Mouse (Mus musculus): ENCODE measurements around the gene Cyb5d1. TPM values are rescaled to one million over a fixed set of nuclear protein-coding genes. Genes with fewer than 3 reads are reported as not detected.

Gene Cyb5d1
- total RNA-seq, 2 experiments from 2014 or later = 28.4 to 40.6 TPM

GRCm38 (mm10) chr11:69404595-69405396 is 9.4 kb upstream of the Cyb5d1 start:
- DNase-seq (ENCODE audit: low spot score in 2 of 2) = no peak

- DNase-seq (ENCODE audit: low spot score in 2 of 2) = no peak
Measured at GRCm38 (mm10) chr11:69403691-69404594, 8.5 kb upstream of the Cyb5d1 start.

- DNase-seq (ENCODE audit: low spot score in 2 of 2) = no peak
Measured at GRCm38 (mm10) chr11:69401987-69402386, 6.6 kb upstream of the Cyb5d1 start.

- DNase-seq (ENCODE audit: low spot score in 2 of 2) = peak; percentile 84 to 88
Measured at GRCm38 (mm10) chr11:69401210-69401637, 5.8 kb upstream of the Cyb5d1 start.

- no peak for DNase-seq (ENCODE audit: low spot score in 2 of 2)
Measured at GRCm38 (mm10) chr11:69400083-69400850, 4.8 kb upstream of the Cyb5d1 start.

- DNase-seq (ENCODE audit: low spot score in 2 of 2) = no peak
Measured at GRCm38 (mm10) chr11:69399201-69400082, 4.0 kb upstream of the Cyb5d1 start.

GRCm38 (mm10) chr11:69398486-69399200 is 3.2 kb upstream of the Cyb5d1 start:
- DNase-seq (ENCODE audit: low spot score in 2 of 2) = no peak

- no peak for DNase-seq (ENCODE audit: low spot score in 2 of 2)
Measured at GRCm38 (mm10) chr11:69398059-69398458, 2.6 kb upstream of the Cyb5d1 start, which contains the start of gene Tmem88. TSS of gene Tmem88 (minus strand) at chr11:69398234.

- DNase-seq (ENCODE audit: low spot score in 2 of 2) = peak in 1 of 2 experiments; percentile 51
Measured at GRCm38 (mm10) chr11:69397581-69398057, 2.2 kb upstream of the Cyb5d1 start.

- peak in 1 of 2 experiments; percentile 47 for DNase-seq (ENCODE audit: low spot score in 2 of 2)
Measured at GRCm38 (mm10) chr11:69396772-69397171, 1.3 kb upstream of the Cyb5d1 start.

GRCm38 (mm10) chr11:69395634-69396373 is 373 bp upstream of the Cyb5d1 start:
- peak; percentile 92 to 94 for DNase-seq (ENCODE audit: low spot score in 2 of 2)

- peak in 1 of 2 experiments; percentile 37 for DNase-seq (ENCODE audit: low spot score in 2 of 2)
Measured at GRCm38 (mm10) chr11:69394591-69395167, 752 bp downstream of the Cyb5d1 start.

GRCm38 (mm10) chr11:69390400-69391034 is 4.9 kb downstream of the Cyb5d1 start:
- DNase-seq (ENCODE audit: low spot score in 2 of 2) = peak; percentile 73 to 79

- peak in 1 of 2 experiments; percentile 77 for DNase-seq (ENCODE audit: low spot score in 2 of 2)
Measured at GRCm38 (mm10) chr11:69389531-69390399, 5.7 kb downstream of the Cyb5d1 start.

GRCm38 (mm10) chr11:69388680-69389079 is 6.8 kb downstream of the Cyb5d1 start:
- no peak for DNase-seq (ENCODE audit: low spot score in 2 of 2)

- no peak for DNase-seq (ENCODE audit: low spot score in 2 of 2)
Measured at GRCm38 (mm10) chr11:69386758-69387157, 8.7 kb downstream of the Cyb5d1 start.

- DNase-seq (ENCODE audit: low spot score in 2 of 2) = no peak
Measured at GRCm38 (mm10) chr11:69384979-69385378, 10.5 kb downstream of the Cyb5d1 start.
